Mouse (Mus musculus) spleen, adult 2 months (tissue): ENCODE results near the gene Wwox. TPM values are rescaled to one million over a fixed set of nuclear protein-coding genes. Genes with fewer than 3 reads are reported as not detected.

Source experiments
- DNase-seq, 2 experiments: peaks; one replicate each; pipeline versions ENCODE4 v3.0.0 to v3.0.0-alpha.2; 2012 to 2021; ENCODE audit warnings: low spot score in 2 of 2, low read depth in 1 of 2
- H3K27ac ChIP-seq: fragments of 200-500 bp; 2 replicates; pipeline ENCODE4 v1.5.1; 2012; ENCODE audit warnings: low read length, inconsistent platforms; ENCODE audit not compliant: insufficient read depth
- H3K27me3 ChIP-seq: fragments of 200-500 bp; 2 replicates; pipeline ENCODE4 v1.6.1; 2012; ENCODE audit warnings: mild to moderate bottlenecking, moderate library complexity, low read length, inconsistent platforms; ENCODE audit not compliant: control insufficient read depth, insufficient read depth
- H3K36me3 ChIP-seq: fragments of 200-500 bp; 2 replicates; pipeline ENCODE4 v1.6.1; 2012; ENCODE audit warnings: mild to moderate bottlenecking, low read length, inconsistent platforms; ENCODE audit not compliant: control insufficient read depth, insufficient read depth
- H3K4me1 ChIP-seq: fragments of 200-500 bp; 2 replicates; pipeline ENCODE4 v1.6.1; 2011; ENCODE audit warnings: inconsistent platforms; ENCODE audit not compliant: control insufficient read depth, insufficient read depth, insufficient read length
- H3K4me3 ChIP-seq: fragments of 200-500 bp; 2 replicates; pipeline ENCODE4 v1.5.1; 2011; ENCODE audit warnings: mild to moderate bottlenecking, inconsistent platforms; ENCODE audit not compliant: insufficient read depth, insufficient read length; ENCODE audit errors: extremely low read depth
- CTCF ChIP-seq: fragments of 200-500 bp; IDR thresholded peaks from 2 replicates; pipeline ENCODE4 v1.5.1; 2011; ENCODE audit warnings: mild to moderate bottlenecking, inconsistent platforms; ENCODE audit not compliant: insufficient read depth, insufficient read length, insufficient replicate concordance; ENCODE audit errors: extremely low read depth
- POLR2A ChIP-seq: fragments of 200-500 bp; IDR thresholded peaks from 2 replicates; pipeline ENCODE4 v1.6.1; 2011; ENCODE audit warnings: low read depth, low read length, inconsistent platforms
- WGBS: fragments of 180-500 bp; shearing (Covaris S2); methylation state at CpG from one replicate; pipeline ENCODE4 v1.1.7; 2018; 5-methylcytosine and 5-hydroxymethylcytosine counted together
- polyA plus RNA-seq: library from polyadenylated mRNA; depleted of rRNA; stranded (reverse); fragments of >200 nt; gene quantifications from 2 replicates; pipeline ENCODE4 v1.2.3, GENCODE M21; 2012

Gene Wwox
- polyA plus RNA-seq, 1 experiment = 3.8 TPM

DNA sequence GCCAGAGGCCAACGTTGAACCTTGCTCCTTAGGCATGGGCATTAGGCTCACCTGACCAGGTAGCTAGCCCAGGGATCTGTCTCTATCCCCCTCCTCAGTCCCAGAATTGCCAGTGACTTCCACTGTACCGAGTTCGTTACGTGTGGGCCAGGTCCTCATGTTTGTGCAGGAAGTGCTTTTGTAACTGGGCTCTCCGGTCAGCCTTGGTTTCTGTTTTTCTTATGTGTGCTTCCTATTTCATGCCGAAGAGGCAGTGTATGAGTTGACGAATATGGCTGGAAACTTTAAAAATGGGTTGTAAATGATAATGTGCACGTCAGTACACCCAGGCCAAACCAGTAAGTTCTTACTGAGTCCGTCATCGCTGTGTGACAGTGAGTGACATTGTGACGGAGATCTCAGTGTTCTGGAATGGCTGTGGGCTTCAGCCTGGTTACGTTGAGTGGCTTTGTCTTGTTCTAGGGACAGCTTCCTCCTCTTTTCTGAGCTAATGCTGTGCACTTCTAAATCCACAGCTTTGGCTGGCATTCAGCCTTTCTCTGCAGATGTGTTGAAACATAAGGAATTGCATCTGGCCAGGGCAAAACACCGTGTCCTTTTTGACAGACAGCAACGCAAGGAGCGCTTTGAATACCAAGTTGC lies 87.3 kb downstream of the Wwox start:
- H3K27me3 ChIP-seq = no peaks in the 10 kb centered on the region
- no peak for DNase-seq
- no peaks in the 10 kb centered on the region; the same call in 1 of the 2 replicates for H3K4me1 ChIP-seq
- no peak overlapping the region for H3K4me3 ChIP-seq
- H3K36me3 ChIP-seq = no peaks in the 10 kb centered on the region
- WGBS = 83% methylated on average over 15 of the region's 15 CpGs
- TF ChIP-seq CTCF = no peak
- TF ChIP-seq POLR2A = no peak
- H3K27ac ChIP-seq = no peak overlapping the region

DNA sequence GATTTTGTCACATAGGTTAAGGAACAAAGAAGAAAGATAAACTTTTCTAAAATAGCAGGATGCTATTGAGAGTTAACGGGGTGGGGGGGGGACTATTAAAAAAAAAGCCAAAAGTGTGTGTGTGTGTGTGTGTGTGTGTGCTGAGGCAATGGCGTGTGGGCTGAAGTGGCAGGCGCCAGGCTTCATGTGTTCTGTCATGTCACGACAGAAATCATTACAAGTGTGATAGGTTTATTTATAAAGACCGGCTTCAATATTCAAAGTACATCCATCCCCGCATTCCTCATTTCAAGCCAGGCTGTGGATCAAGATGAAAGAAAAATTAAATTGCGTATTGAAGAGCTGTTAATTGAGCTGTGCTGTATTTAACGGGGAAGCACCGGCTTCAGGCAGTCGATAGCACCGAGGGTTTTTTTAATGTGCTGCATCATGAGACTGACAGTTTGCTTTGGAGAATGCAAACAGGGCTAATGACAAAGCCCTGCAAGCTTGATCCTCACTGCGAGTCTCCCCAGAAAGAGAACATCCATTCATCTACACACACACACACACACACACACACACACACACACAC lies 88.3 kb downstream of the Wwox start:
- H3K27me3 ChIP-seq = no peaks in the 10 kb centered on the region
- no peaks in the 10 kb centered on the region for H3K36me3 ChIP-seq
- H3K4me1 ChIP-seq = no peaks in the 10 kb centered on the region; the same call in 1 of the 2 replicates
- TF ChIP-seq POLR2A (no peak), CTCF (no peak)
- DNase-seq = no peak
- no peak overlapping the region for H3K4me3 ChIP-seq
- H3K27ac ChIP-seq = no peak overlapping the region
- 91% methylated on average over 12 of the region's 12 CpGs for WGBS

DNA sequence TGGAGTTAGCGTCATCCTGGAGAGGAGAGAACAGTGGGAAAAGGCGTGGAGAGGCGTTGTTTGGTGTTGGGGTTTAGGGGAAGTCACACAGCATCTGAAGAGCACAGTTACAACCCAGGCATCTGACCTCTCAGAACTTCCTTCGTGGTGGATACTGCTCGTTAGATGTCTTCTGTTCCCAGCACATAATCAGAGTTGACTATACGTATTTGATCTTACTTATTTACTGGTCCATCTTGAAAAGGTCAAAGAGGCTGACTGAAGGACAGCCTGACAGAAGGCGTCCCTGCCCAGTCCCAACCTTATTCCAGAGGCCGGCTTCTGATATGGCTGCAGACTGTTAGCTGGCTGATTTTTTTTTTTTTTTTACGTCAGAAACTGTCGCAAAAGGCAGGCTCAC lies 90.1 kb downstream of the Wwox start:
- no peaks in the 10 kb centered on the region for H3K4me1 ChIP-seq
- H3K4me3 ChIP-seq = no peak overlapping the region
- H3K27me3 ChIP-seq = no peaks in the 10 kb centered on the region
- 83% methylated on average over 10 of the region's 10 CpGs for WGBS
- no peak overlapping the region for H3K27ac ChIP-seq
- H3K36me3 ChIP-seq = no peaks in the 10 kb centered on the region
- no peak for DNase-seq
- TF ChIP-seq POLR2A = no peak
- no peak for TF ChIP-seq CTCF

DNA sequence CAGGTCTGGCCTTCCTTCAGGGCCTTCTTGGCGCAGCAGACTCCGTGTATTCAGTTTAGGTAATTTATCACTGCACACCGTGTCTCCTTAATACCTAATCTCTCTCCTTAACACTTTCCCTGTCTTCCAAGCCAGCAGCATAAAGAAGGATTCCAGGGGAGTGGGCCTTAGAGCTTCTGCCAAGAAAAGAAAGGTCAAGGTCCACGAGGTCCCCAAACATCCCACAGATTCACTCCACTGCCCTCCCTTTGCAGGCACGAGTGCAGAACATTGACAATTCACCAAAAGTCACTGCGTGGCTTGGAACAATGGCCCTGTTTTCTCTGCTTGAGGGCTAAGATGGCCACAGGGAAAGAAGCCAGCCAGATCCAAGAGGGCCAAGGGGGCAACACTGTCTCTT lies 96.7 kb downstream of the Wwox start:
- no peak for TF ChIP-seq CTCF
- TF ChIP-seq POLR2A = no peak
- no peak overlapping the region for H3K27ac ChIP-seq
- DNase-seq = no peak
- H3K4me1 ChIP-seq = no peaks in the 10 kb centered on the region
- H3K27me3 ChIP-seq = no peaks in the 10 kb centered on the region
- H3K4me3 ChIP-seq = no peak overlapping the region
- WGBS = 87% methylated on average over 6 of the region's 6 CpGs
- no peaks in the 10 kb centered on the region for H3K36me3 ChIP-seq

DNA sequence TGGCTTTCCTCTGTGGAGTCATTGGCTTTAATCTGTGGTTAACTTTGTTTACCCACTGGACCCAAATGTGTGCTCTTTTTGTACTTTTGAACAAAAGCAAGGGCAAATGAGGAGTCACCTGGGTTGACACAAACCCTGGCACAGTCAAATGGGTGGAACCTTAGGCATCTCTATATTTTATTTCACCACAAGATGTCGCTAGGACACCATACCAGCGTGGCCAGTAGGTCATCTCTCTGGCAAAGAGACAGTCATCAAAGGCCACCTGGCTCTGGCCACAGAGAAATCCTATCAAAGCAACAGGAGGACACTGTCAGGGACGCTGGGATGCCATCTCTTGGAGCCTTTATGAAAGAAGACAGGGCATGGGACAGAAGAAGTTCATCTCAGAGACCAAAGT lies 101.7 kb downstream of the Wwox start:
- Histone ChIP-seq H3K4me3 (no peak overlapping the region), H3K36me3 (no peaks in the 10 kb centered on the region), H3K27me3 (no peaks in the 10 kb centered on the region), H3K4me1 (no peaks in the 10 kb centered on the region), H3K27ac (no peak overlapping the region)
- WGBS = 21% methylated on average over 3 of the region's 3 CpGs
- TF ChIP-seq POLR2A (no peak), CTCF (peak; percentile 21; the same call in 1 of the 2 replicates)
- DNase-seq = no peak

DNA sequence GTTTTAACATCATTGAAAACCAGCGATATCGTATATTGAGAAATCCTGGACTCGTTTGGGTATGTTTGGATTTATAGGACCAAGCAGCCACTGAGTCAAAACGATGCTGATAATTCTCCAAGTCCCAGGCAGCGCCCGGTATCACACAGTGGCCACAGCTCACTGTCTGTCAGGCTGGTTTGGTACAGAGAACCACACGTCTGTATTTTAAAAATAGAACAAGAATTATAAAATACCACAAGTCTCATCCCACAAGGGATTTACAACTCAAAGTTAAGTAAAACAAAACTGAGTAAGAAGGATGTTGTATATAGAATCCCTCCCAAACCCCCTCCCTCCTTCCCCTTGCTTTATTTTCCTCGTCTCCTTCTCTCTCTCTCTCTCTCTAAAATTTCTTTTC lies 108.9 kb downstream of the Wwox start:
- TF ChIP-seq CTCF = no peak
- TF ChIP-seq POLR2A = no peak
- Histone ChIP-seq H3K27ac (no peak overlapping the region), H3K36me3 (no peaks in the 10 kb centered on the region), H3K4me3 (no peak overlapping the region), H3K27me3 (no peaks in the 10 kb centered on the region), H3K4me1 (no peaks in the 10 kb centered on the region)
- 58% methylated on average over 8 of the region's 8 CpGs for WGBS
- no peak for DNase-seq

DNA sequence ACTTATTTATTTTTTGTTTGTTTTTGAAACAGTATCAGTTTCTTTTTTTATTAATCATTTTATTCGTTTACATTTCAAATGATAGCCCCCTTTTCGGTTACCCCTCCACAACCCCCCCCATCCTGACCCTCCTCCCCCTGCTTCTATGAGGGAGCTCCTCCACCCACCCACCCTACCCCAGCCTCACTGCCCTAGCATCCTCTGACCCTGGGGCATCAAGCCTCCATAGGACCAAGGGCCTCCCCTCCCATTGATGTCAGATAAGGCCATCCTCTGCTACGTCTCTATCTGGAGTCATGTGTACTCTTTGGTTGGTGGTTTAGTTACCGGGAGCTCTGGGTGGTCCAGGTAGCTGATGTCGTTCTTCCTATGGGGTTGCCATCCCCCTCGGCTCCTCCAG lies 109.4 kb downstream of the Wwox start:
- H3K27me3 ChIP-seq = no peaks in the 10 kb centered on the region
- H3K4me3 ChIP-seq = no peak overlapping the region
- 92% methylated on average over 6 of the region's 6 CpGs for whole genome bisulfite sequencing
- no peak for DNase-seq
- no peaks in the 10 kb centered on the region for H3K36me3 ChIP-seq
- no peak for TF ChIP-seq CTCF
- no peak for TF ChIP-seq POLR2A
- no peak overlapping the region for H3K27ac ChIP-seq
- H3K4me1 ChIP-seq = no peaks in the 10 kb centered on the region
